Mouse (Mus musculus): ENCODE results near the gene Ubqln2. TPM values are rescaled to one million over a fixed set of nuclear protein-coding genes. Genes with fewer than 3 reads are reported as not detected.
A peak's percentile ranks its signal among the peaks of the same experiment; 100 is the strongest.

Gene Ubqln2
- polyA plus RNA-seq (2016; fragmentation: Nextera tagmentation; extraction: Ambion mirVana): 16.5 and 24.9 TPM in 2 replicates

DNA sequence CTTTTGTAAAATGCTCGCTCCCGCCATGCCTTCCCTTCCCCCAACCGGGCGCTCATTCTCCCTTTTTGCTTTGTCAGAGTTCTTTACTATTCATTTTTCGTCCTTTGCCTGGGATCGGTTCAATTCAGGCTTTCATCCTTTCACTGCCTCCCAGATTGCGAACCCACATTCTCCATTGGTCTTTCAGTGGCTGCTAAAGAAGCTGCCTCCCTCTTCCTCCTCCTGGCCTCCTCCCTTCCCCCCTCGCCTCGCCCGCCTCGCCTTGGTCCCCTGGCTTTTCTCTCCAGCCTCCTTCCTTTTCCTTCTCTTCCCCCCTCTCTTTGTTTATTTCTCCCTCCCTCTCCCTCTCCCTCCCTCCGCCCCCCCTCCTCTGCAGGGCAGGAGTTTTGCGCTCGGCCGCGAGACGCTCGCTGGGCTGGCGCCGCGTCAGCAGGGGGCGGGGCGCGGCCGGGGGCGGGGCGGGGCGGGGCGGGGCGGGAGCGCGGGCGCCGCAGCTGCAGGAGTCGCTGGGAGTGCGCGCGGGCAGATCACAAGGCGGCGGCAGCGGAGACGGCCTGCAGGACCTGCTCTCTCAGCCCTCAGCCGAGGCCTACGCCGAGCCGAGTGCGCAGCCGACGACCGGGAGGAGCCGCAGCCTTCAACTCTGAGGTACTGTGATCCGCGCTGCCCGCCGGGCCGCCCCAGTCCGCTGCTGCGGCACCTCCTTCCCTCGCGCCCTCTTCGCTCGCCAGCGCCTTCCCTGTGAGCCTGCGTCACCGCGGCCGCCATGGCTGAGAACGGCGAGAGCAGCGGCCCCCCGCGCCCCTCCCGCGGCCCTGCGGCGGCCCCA lies at the start of gene Ubqln2:
Gene Ubqln2, plus strand, starts transcription at position 540 of the 829 bp plus-strand sequence.
- H3K4me1 ChIP-seq: no peaks in the 10 kb centered on the region; the same call in 1 of the 2 replicates
- H3K27me3 ChIP-seq (ENCODE audit: insufficient read depth, poor library complexity, severe bottlenecking): no peaks in the 10 kb centered on the region
- no peaks in the 10 kb centered on the region for H3K36me3 ChIP-seq
- peak within 1 kb of the TSS; percentile 92 for H3K27ac ChIP-seq
- peak within 1 kb of the TSS; percentile 68 for H3K4me3 ChIP-seq
- peak; percentile 90 for DNase-seq (ENCODE audit: low spot score)
- 15% methylated on average over 46 of the region's 76 CpGs for WGBS
- 0 out of 2 replicates have a peak, but pooled peaks cover 3% of the 10 kb centered on the region for H3K9me3 ChIP-seq

GRCm38 (mm10) chrX:153451946-153452345 lies 46.1 kb upstream of the Ubqln2 start:
- no peaks in the 10 kb centered on the region for H3K9me3 ChIP-seq
- H3K4me1 ChIP-seq: no peaks in the 10 kb centered on the region
- DNase-seq (ENCODE audit: low spot score): no peak
- no peak overlapping the region for H3K27ac ChIP-seq
- 58% methylated on average over 5 of the region's 5 CpGs for WGBS
- no peaks in the 10 kb centered on the region for H3K36me3 ChIP-seq
- H3K4me3 ChIP-seq: no peak overlapping the region
- no peaks in the 10 kb centered on the region for H3K27me3 ChIP-seq (ENCODE audit: insufficient read depth, poor library complexity, severe bottlenecking)

DNA sequence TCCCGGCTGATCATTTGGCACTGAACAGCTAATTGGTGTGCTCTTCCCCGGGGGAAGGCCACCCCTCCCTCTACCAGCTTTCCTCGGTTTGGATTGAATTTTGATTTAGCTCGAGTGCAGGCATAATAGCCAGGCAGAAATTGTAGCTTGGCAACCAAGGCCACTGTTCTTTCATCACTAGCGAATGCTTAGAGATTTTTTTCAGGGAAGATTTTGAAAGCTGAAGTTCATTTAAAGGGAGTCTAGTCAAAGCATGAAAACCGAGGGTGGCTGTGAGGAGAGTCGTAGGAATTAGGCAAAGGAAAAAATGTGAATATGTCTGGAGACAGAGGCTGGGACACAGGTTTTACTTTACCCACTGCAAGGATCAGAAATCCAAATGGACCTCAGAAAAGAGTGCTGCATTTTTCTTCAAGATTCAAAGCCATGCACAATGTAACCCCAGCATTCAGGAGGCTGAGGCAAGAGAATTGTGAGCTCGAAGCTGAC lies 21.2 kb upstream of the Ubqln2 start:
- Histone ChIP-seq H3K9me3 (no peaks in the 10 kb centered on the region), H3K36me3 (no peaks in the 10 kb centered on the region), H3K27ac (no peak overlapping the region), H3K4me3 (no peak overlapping the region), H3K27me3 (ENCODE audit: insufficient read depth, poor library complexity, severe bottlenecking) (no peaks in the 10 kb centered on the region), H3K4me1 (no peaks in the 10 kb centered on the region)
- 73% methylated on average over 8 of the region's 8 CpGs for WGBS
- no peak for DNase-seq (ENCODE audit: low spot score)

- no peak overlapping the region for H3K27ac ChIP-seq
- no peaks in the 10 kb centered on the region for H3K27me3 ChIP-seq (ENCODE audit: insufficient read depth, poor library complexity, severe bottlenecking)
- DNase-seq (ENCODE audit: low spot score): no peak
- H3K4me3 ChIP-seq: no peak overlapping the region
- no peaks in the 10 kb centered on the region for H3K9me3 ChIP-seq
- 47% methylated on average over 3 of the region's 3 CpGs for WGBS
- H3K4me1 ChIP-seq: no peaks in the 10 kb centered on the region
- no peaks in the 10 kb centered on the region for H3K36me3 ChIP-seq
Measured at GRCm38 (mm10) chrX:153492326-153492725, 5.7 kb upstream of the Ubqln2 start.

DNA sequence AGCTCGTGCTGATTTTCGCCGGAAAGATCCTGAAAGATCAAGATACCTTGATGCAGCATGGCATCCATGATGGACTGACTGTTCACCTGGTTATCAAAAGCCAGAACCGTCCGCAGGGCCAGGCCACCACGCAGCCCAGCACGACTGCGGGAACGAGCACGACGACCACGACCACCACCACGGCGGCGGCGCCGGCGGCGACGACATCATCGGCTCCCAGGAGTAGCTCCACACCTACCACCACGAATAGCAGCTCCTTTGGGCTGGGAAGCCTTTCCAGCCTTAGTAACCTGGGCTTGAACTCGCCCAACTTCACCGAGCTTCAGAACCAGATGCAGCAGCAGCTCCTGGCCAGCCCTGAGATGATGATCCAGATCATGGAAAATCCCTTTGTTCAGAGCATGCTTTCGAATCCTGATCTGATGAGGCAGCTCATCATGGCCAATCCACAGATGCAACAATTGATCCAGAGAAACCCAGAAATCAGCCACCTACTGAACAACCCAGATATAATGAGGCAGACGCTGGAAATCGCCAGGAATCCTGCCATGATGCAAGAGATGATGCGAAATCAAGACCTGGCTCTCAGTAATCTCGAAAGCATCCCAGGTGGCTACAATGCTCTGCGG lies 752 bp downstream of the Ubqln2 start:
- Histone ChIP-seq H3K27me3 (ENCODE audit: insufficient read depth, poor library complexity, severe bottlenecking) (no peaks in the 10 kb centered on the region), H3K9me3 (0 out of 2 replicates have a peak, but pooled peaks cover 3% of the 10 kb centered on the region), H3K4me3 (peak overlapping the region; percentile 68), H3K4me1 (no peaks in the 10 kb centered on the region; the same call in 1 of the 2 replicates), H3K36me3 (no peaks in the 10 kb centered on the region), H3K27ac (peak overlapping the region; percentile 92)
- 17% methylated on average over 30 of the region's 30 CpGs for WGBS
- peak; percentile 74 for DNase-seq (ENCODE audit: low spot score)

- Histone ChIP-seq H3K9me3 (0 out of 2 replicates have a peak, but pooled peaks cover 3% of the 10 kb centered on the region), H3K36me3 (no peaks in the 10 kb centered on the region), H3K4me3 (peak overlapping the region; percentile 68), H3K27me3 (ENCODE audit: insufficient read depth, poor library complexity, severe bottlenecking) (no peaks in the 10 kb centered on the region), H3K27ac (peak overlapping the region; percentile 92), H3K4me1 (no peaks in the 10 kb centered on the region; the same call in 1 of the 2 replicates)
- no peak for DNase-seq (ENCODE audit: low spot score)
- 26% methylated on average over 32 of the region's 32 CpGs for WGBS
Measured at GRCm38 (mm10) chrX:153499294-153500046, 1.4 kb downstream of the Ubqln2 start.

GRCm38 (mm10) chrX:153500047-153500345 lies 2.0 kb downstream of the Ubqln2 start:
- DNase-seq (ENCODE audit: low spot score): no peak
- no peak overlapping the region; the same call in 1 of the 2 replicates for H3K27ac ChIP-seq
- H3K27me3 ChIP-seq (ENCODE audit: insufficient read depth, poor library complexity, severe bottlenecking): no peaks in the 10 kb centered on the region
- peak overlapping the region; percentile 68 for H3K4me3 ChIP-seq
- no peaks in the 10 kb centered on the region; the same call in 1 of the 2 replicates for H3K4me1 ChIP-seq
- H3K9me3 ChIP-seq: 0 out of 2 replicates have a peak, but pooled peaks cover 3% of the 10 kb centered on the region
- WGBS: 26% methylated on average over 12 of the region's 12 CpGs
- no peaks in the 10 kb centered on the region for H3K36me3 ChIP-seq

DNA sequence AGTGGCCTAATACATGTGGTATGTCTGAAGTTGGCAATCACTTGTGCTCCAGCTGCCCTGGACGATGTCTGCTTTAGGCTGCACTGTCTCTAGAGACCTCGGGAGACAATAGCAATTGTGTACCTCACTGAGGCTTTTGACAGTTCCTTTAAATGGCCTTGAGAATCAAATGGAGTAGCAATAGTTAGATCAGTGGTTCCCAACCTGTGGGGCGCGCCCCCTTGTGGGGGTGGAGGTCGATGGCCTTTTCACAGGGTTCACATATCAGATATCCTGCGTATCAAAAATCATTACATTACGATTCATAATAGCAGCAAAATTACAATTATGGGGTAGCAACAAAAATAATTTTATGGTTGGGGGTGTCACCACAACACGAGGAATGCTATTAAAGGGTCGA lies 7.9 kb downstream of the Ubqln2 start:
- no peaks in the 10 kb centered on the region for H3K9me3 ChIP-seq
- no peaks in the 10 kb centered on the region for H3K27me3 ChIP-seq (ENCODE audit: insufficient read depth, poor library complexity, severe bottlenecking)
- WGBS: 46% methylated on average over 9 of the region's 9 CpGs
- no peaks in the 10 kb centered on the region for H3K36me3 ChIP-seq
- no peaks in the 10 kb centered on the region for H3K4me1 ChIP-seq
- H3K27ac ChIP-seq: no peak overlapping the region
- no peak overlapping the region for H3K4me3 ChIP-seq
- DNase-seq (ENCODE audit: low spot score): no peak

- no peak overlapping the region for H3K4me3 ChIP-seq
- 85% methylated on average over 5 of the region's 5 CpGs for WGBS
- no peaks in the 10 kb centered on the region for H3K9me3 ChIP-seq
- no peaks in the 10 kb centered on the region for H3K27me3 ChIP-seq (ENCODE audit: insufficient read depth, poor library complexity, severe bottlenecking)
- DNase-seq (ENCODE audit: low spot score): no peak
- H3K4me1 ChIP-seq: no peaks in the 10 kb centered on the region
- no peaks in the 10 kb centered on the region for H3K36me3 ChIP-seq
- H3K27ac ChIP-seq: no peak overlapping the region
Measured at GRCm38 (mm10) chrX:153515491-153515890, 17.5 kb downstream of the Ubqln2 start.

- DNase-seq (ENCODE audit: low spot score): no peak
- H3K36me3 ChIP-seq: no peaks in the 10 kb centered on the region
- no peak overlapping the region for H3K27ac ChIP-seq
- 43% methylated on average over 2 of the region's 2 CpGs for WGBS
- no peaks in the 10 kb centered on the region for H3K4me1 ChIP-seq
- H3K27me3 ChIP-seq (ENCODE audit: insufficient read depth, poor library complexity, severe bottlenecking): no peaks in the 10 kb centered on the region
- no peaks in the 10 kb centered on the region for H3K9me3 ChIP-seq
- H3K4me3 ChIP-seq: no peak overlapping the region
Measured at GRCm38 (mm10) chrX:153528399-153528798, 30.4 kb downstream of the Ubqln2 start.

Measured in heart, embryonic 10.5 days (tissue).